In genomic region chr12:40073660-40074059, GRCm38 (mm10) we compare ENCODE assay signal across 15 mouse cellular contexts. TPM values are rescaled to one million over a fixed set of nuclear protein-coding genes. Genes with fewer than 3 reads are reported as not detected.
DNase-seq lines count a peak whose midpoint lies in the region; ATAC-seq and TF ChIP-seq lines count a peak whose summit lies in the region.
"Had no signal": no experiment of that assay in that cellular context is flagged by ENCODE, and none has a peak within 500 bp of the region (broad histone marks: within the 10 kb centered on the region; RNA-seq: fewer than 3 reads in every experiment).

No protein-coding gene starts in this region.

- no peak for TF ChIP-seq POLR2A in liver, adult 2 months (IDR thresholded peaks at IDR 0.05; ENCODE audit: extremely low read depth, insufficient read depth, low read length)

- DNase-seq in forebrain, postnatal 0 days: peak; percentile 29
- DNase-seq in liver, adult 2 months (ENCODE audit: extremely low read depth, low read depth, low spot score): peak; percentile 28
- peak; percentile 7 for DNase-seq in ES-CJ7 (ENCODE audit: low read depth, low spot score)
- DNase-seq in induced T-regulatory cell, adult 2 months (ENCODE audit: low read depth): peak; percentile 20
- no peak for DNase-seq in heart, adult 9 months (ENCODE audit: low spot score in 2 of 2)
- DNase-seq: cerebellum, postnatal 14 days; right cerebral cortex, postnatal 14 days; thymus, postnatal 36 days had no signal

- H3K4me1 ChIP-seq in forebrain, postnatal 0 days (ENCODE audit: insufficient read depth): no peaks in the 10 kb centered on the region
- H3K4me1 ChIP-seq in forebrain, embryonic 15.5 days: no peaks in the 10 kb centered on the region
- H3K4me1 ChIP-seq in liver, adult 2 months (ENCODE audit: control insufficient read depth, insufficient read depth, low read length): no peaks in the 10 kb centered on the region
- H3K4me1 ChIP-seq in liver, embryonic 12.5 days: no peaks in the 10 kb centered on the region
- no peaks in the 10 kb centered on the region for H3K4me1 ChIP-seq in heart, embryonic 11.5 days (ENCODE audit: control insufficient read depth, insufficient read depth, low read length)
- H3K4me1 ChIP-seq: heart, embryonic 13.5 days; midbrain, embryonic 12.5 days; neural tube, embryonic 15.5 days had no signal

- H3K4me2 ChIP-seq in forebrain, postnatal 0 days (ENCODE audit: low read depth): no peak overlapping the region
- H3K4me2 ChIP-seq in forebrain, embryonic 15.5 days (replicated peaks): no peak overlapping the region
- no peak overlapping the region for H3K4me2 ChIP-seq in liver, embryonic 12.5 days
- H3K4me2 ChIP-seq in heart, embryonic 11.5 days: no peak overlapping the region
- H3K4me2 ChIP-seq: heart, embryonic 13.5 days; midbrain, embryonic 12.5 days; neural tube, embryonic 15.5 days had no signal

- peak; percentile 51 for TF ChIP-seq CTCF in forebrain, postnatal 0 days (IDR thresholded peaks at IDR 0.05; ENCODE audit: low read depth)
- TF ChIP-seq CTCF in liver, adult 2 months (IDR thresholded peaks at IDR 0.05; ENCODE audit: low read depth, low read length): no peak

- no peaks in the 10 kb centered on the region for H3K27me3 ChIP-seq in forebrain, postnatal 0 days (ENCODE audit: insufficient read depth, low read length)
- H3K27me3 ChIP-seq in forebrain, embryonic 15.5 days: no peaks in the 10 kb centered on the region
- H3K27me3 ChIP-seq in liver, adult 2 months (ENCODE audit: control insufficient read depth, insufficient read depth, low read length): 0 out of 2 replicates have a peak, but pooled peaks cover 3% of the 10 kb centered on the region
- no peaks in the 10 kb centered on the region for H3K27me3 ChIP-seq in liver, embryonic 12.5 days (replicated peaks)
- H3K27me3 ChIP-seq in heart, embryonic 11.5 days (ENCODE audit: control insufficient read depth, insufficient read depth, low read length): no peaks in the 10 kb centered on the region
- H3K27me3 ChIP-seq: heart, embryonic 13.5 days; midbrain, embryonic 12.5 days; neural tube, embryonic 15.5 days had no signal

- no peak overlapping the region for H3K27ac ChIP-seq in forebrain, postnatal 0 days (ENCODE audit: low read depth, low read length)
- no peak overlapping the region for H3K27ac ChIP-seq in forebrain, embryonic 15.5 days (replicated peaks)
- no peak overlapping the region for H3K27ac ChIP-seq in liver, adult 2 months (replicated peaks; ENCODE audit: insufficient read depth, low read depth, low read length)
- no peak overlapping the region for H3K27ac ChIP-seq in liver, embryonic 12.5 days
- H3K27ac ChIP-seq in heart, embryonic 11.5 days (ENCODE audit: low read depth, low read length): no peak overlapping the region
- H3K27ac ChIP-seq: heart, embryonic 13.5 days; midbrain, embryonic 12.5 days; neural tube, embryonic 15.5 days had no signal

- H3K9me3 ChIP-seq in forebrain, postnatal 0 days (ENCODE audit: low read length): no peaks in the 10 kb centered on the region
- H3K9me3 ChIP-seq in forebrain, embryonic 15.5 days: no peaks in the 10 kb centered on the region
- no peaks in the 10 kb centered on the region for H3K9me3 ChIP-seq in liver, embryonic 12.5 days (replicated peaks)
- no peaks in the 10 kb centered on the region for H3K9me3 ChIP-seq in heart, embryonic 11.5 days (replicated peaks; ENCODE audit: control insufficient read depth, low read length)
- H3K9me3 ChIP-seq: heart, embryonic 13.5 days; midbrain, embryonic 12.5 days; neural tube, embryonic 15.5 days had no signal

- no peaks in the 10 kb centered on the region for H3K79me2 ChIP-seq in liver, adult 2 months (ENCODE audit: control insufficient read depth, insufficient read depth, low read length)

- H3K36me3 ChIP-seq in forebrain, postnatal 0 days (ENCODE audit: insufficient read depth): no peaks in the 10 kb centered on the region
- no peaks in the 10 kb centered on the region for H3K36me3 ChIP-seq in forebrain, embryonic 15.5 days
- no peaks in the 10 kb centered on the region for H3K36me3 ChIP-seq in liver, adult 2 months (ENCODE audit: control insufficient read depth, insufficient read depth, low read length)
- no peaks in the 10 kb centered on the region for H3K36me3 ChIP-seq in liver, embryonic 12.5 days
- H3K36me3 ChIP-seq in heart, embryonic 11.5 days (ENCODE audit: control insufficient read depth, insufficient read depth, low read length): no peaks in the 10 kb centered on the region
- H3K36me3 ChIP-seq: heart, embryonic 13.5 days; midbrain, embryonic 12.5 days; neural tube, embryonic 15.5 days had no signal

- peak; percentile 14; the same call in 1 of the 2 replicates for ATAC-seq in forebrain, postnatal 0 days
- no peak for ATAC-seq in forebrain, embryonic 15.5 days (replicated peaks)
- ATAC-seq in liver, embryonic 12.5 days: no peak
- no peak for ATAC-seq in heart, embryonic 11.5 days (replicated peaks; ENCODE audit: insufficient number of reproducible peaks, low FRiP score, low TSS enrichment)
- ATAC-seq: hindbrain, embryonic 16.5 days had no signal

- no peak overlapping the region for H3K9ac ChIP-seq in forebrain, postnatal 0 days
- no peak overlapping the region for H3K9ac ChIP-seq in forebrain, embryonic 15.5 days (replicated peaks)
- H3K9ac ChIP-seq in liver, adult 2 months (ENCODE audit: low read depth, low read length): no peak overlapping the region
- no peak overlapping the region for H3K9ac ChIP-seq in liver, embryonic 12.5 days
- H3K9ac ChIP-seq in heart, embryonic 11.5 days (ENCODE audit: low read depth, low read length): no peak overlapping the region
- H3K9ac ChIP-seq: heart, embryonic 13.5 days; midbrain, embryonic 12.5 days; neural tube, embryonic 15.5 days had no signal

- H3K4me3 ChIP-seq in forebrain, postnatal 0 days (ENCODE audit: low read depth, low read length): no peak overlapping the region
- no peak overlapping the region for H3K4me3 ChIP-seq in forebrain, embryonic 15.5 days
- no peak overlapping the region for H3K4me3 ChIP-seq in liver, adult 2 months (ENCODE audit: insufficient read depth, low read depth, low read length)
- H3K4me3 ChIP-seq in liver, embryonic 12.5 days: no peak overlapping the region
- no peak overlapping the region for H3K4me3 ChIP-seq in heart, embryonic 11.5 days (ENCODE audit: low read depth, low read length)
- H3K4me3 ChIP-seq: heart, embryonic 13.5 days; midbrain, embryonic 12.5 days; neural tube, embryonic 15.5 days had no signal

- 57% methylated on average over 5 of the region's 5 CpGs for WGBS in forebrain, postnatal 0 days
- 68% methylated on average over 5 of the region's 5 CpGs for WGBS in forebrain, embryonic 15.5 days
- WGBS in liver, adult 2 months: 45% methylated on average over 5 of the region's 5 CpGs
- 57% methylated on average over 5 of the region's 5 CpGs for WGBS in liver, embryonic 12.5 days (ENCODE audit: insufficient replicate concordance)
- WGBS in heart, embryonic 11.5 days (ENCODE audit: insufficient replicate concordance): 56% methylated on average over 5 of the region's 5 CpGs

RNA-seq across cellular contexts. Expression of gene Arl4a, which starts 35.8 kb away (rescaled TPM):
- 108 and 111 TPM in 2 replicates for total RNA-seq in forebrain, postnatal 0 days (2014; rRNA removed)
- polyA plus RNA-seq in forebrain, postnatal 0 days (2015; fragmentation: Nextera tagmentation; extraction: Ambion mirVana): 125 and 128 TPM in 2 replicates
- 66.6 and 73.7 TPM in 2 replicates for polyA plus RNA-seq in forebrain, embryonic 15.5 days (2015; fragmentation: Nextera tagmentation; extraction: Ambion mirVana)
- 12.4 and 16.9 TPM in 2 replicates for total RNA-seq in liver, adult 2 months (2014; rRNA removed)
- polyA plus RNA-seq in liver, adult 2 months (2012; rRNA removed): 7.3 and 9.0 TPM in 2 replicates
- polyA plus RNA-seq in liver, embryonic 12.5 days (2016; fragmentation: Nextera tagmentation; extraction: Ambion mirVana): 61.4 and 71.0 TPM in 2 replicates
- polyA plus RNA-seq in heart, embryonic 11.5 days (2014; fragmentation: Nextera tagmentation; extraction: Ambion mirVana): 35.5 and 36.4 TPM in 2 replicates

Comparison
In these comparisons a context has a peak if more than half of its experiments do, and no peak if none do; other contexts are left out.
1. DNase-seq: peak in forebrain, postnatal 0 days (single experiment), liver, adult 2 months (single experiment), ES-CJ7 (single experiment) and induced T-regulatory cell, adult 2 months (single experiment); none in heart, adult 9 months (0 of 2).